Comparison of ENCODE assay signal across 14 mouse cellular contexts in genomic region chr17:84875031-84875430, GRCm38 (mm10).
DNase-seq lines count a peak whose midpoint lies in the region; TF ChIP-seq lines count a peak whose summit lies in the region.
"Had no signal": no experiment of that assay in that cellular context is flagged by ENCODE, and none has a peak within 500 bp of the region (broad histone marks: within the 10 kb centered on the region; RNA-seq: fewer than 3 reads in every experiment).

No protein-coding gene starts in this region.

- H3K27me3 ChIP-seq in kidney, adult 2 months (replicated peaks; ENCODE audit: control insufficient read depth, insufficient read depth, low read length) = no peaks in the 10 kb centered on the region
- H3K27me3 ChIP-seq in thymus, adult 2 months (ENCODE audit: control insufficient read depth, insufficient read depth, low read length) = no peaks in the 10 kb centered on the region
- H3K27me3 ChIP-seq in heart, adult 2 months (ENCODE audit: control insufficient read depth, insufficient read depth, low read length) = no peaks in the 10 kb centered on the region
- H3K27me3 ChIP-seq: heart, embryonic 13.5 days had no signal

- H3K9ac ChIP-seq in heart, adult 2 months (ENCODE audit: low read depth, low read length) = no peak overlapping the region
- H3K9ac ChIP-seq: heart, embryonic 13.5 days had no signal

- no peak for TF ChIP-seq POLR2A in kidney, adult 2 months (IDR thresholded peaks at IDR 0.05; ENCODE audit: low read depth, low read length)
- no peak for TF ChIP-seq POLR2A in thymus, adult 2 months (IDR thresholded peaks at IDR 0.05; ENCODE audit: control insufficient read depth, extremely low read depth, insufficient read depth, low read length, poor library complexity)
- no peak for TF ChIP-seq POLR2A in heart, adult 2 months (IDR thresholded peaks at IDR 0.05; ENCODE audit: insufficient read depth, low read depth, low read length)

- peaks cover 30% of the 10 kb centered on the region for H3K4me1 ChIP-seq in kidney, adult 2 months (ENCODE audit: control insufficient read depth, insufficient read depth, low read length)
- H3K4me1 ChIP-seq in thymus, adult 2 months (replicated peaks; ENCODE audit: control insufficient read depth, insufficient read depth, low read length) = 0 out of 2 replicates have a peak, but pooled peaks cover 2% of the 10 kb centered on the region
- no peaks in the 10 kb centered on the region; the same call in 1 of the 2 replicates for H3K4me1 ChIP-seq in heart, adult 2 months (ENCODE audit: control insufficient read depth, insufficient read depth, low read length)
- H3K4me1 ChIP-seq: heart, embryonic 13.5 days had no signal

- peak overlapping the region; percentile 82 for H3K27ac ChIP-seq in kidney, adult 2 months (ENCODE audit: insufficient read depth, low read depth, low read length)
- no peak overlapping the region for H3K27ac ChIP-seq in thymus, adult 2 months (ENCODE audit: control insufficient read depth, insufficient read depth, low read length)
- H3K27ac ChIP-seq in heart, adult 2 months = no peak overlapping the region
- H3K27ac ChIP-seq: heart, embryonic 13.5 days had no signal

- DNase-seq in MN1 (ENCODE audit: low spot score) = peak; percentile 46
- DNase-seq in kidney, adult 2 months = peak; percentile 82
- DNase-seq in kidney, postnatal 36 days = peak; percentile 78 to 83
- peak; percentile 31 for DNase-seq in lung, postnatal 14 days
- no peak for DNase-seq in thymus, adult 2 months
- no peak for DNase-seq in spleen, postnatal 4 days (ENCODE audit: low spot score in 2 of 2)
- DNase-seq in retina, postnatal 1 day = no peak
- no peak for DNase-seq in heart, adult 2 months
- DNase-seq: gastrocnemius, postnatal 25 days; liver; midbrain, embryonic 14.5 days; right cerebral cortex, postnatal 4 days; thymus, postnatal 36 days had no signal

- TF ChIP-seq EP300 in heart, adult 2 months (IDR thresholded peaks at IDR 0.05; ENCODE audit: insufficient read depth, low read depth, low read length) = no peak

- H3K36me3 ChIP-seq in kidney, adult 2 months (ENCODE audit: control insufficient read depth, insufficient read depth, low read length) = no peaks in the 10 kb centered on the region
- H3K36me3 ChIP-seq in thymus, adult 2 months (ENCODE audit: control insufficient read depth, insufficient read depth, low read length) = no peaks in the 10 kb centered on the region
- H3K36me3 ChIP-seq in heart, adult 2 months (ENCODE audit: control insufficient read depth, insufficient read depth, low read length) = 0 out of 2 replicates have a peak, but pooled peaks cover 3% of the 10 kb centered on the region
- H3K36me3 ChIP-seq: heart, embryonic 13.5 days had no signal

- 45% methylated on average over 6 of the region's 6 CpGs for WGBS in kidney, adult 2 months
- WGBS in thymus, adult 2 months = 79% methylated on average over 6 of the region's 6 CpGs
- WGBS in heart, adult 2 months = 78% methylated on average over 6 of the region's 6 CpGs

- intact Hi-C loops in heart, adult 2 months (cut with DNase I) = loop anchor here (5.0 kb wide), 3 partner anchors 82 to 217 kb away; partner anchors contain the start of genes Camkmt, Ppm1b and Prepl

- H3K79me2 ChIP-seq in heart, adult 2 months (replicated peaks; ENCODE audit: control insufficient read depth, insufficient read depth, low read length) = no peaks in the 10 kb centered on the region

- no peak for TF ChIP-seq CTCF in kidney, adult 2 months (conservative IDR thresholded peaks at IDR 0.05; ENCODE audit: insufficient read depth, insufficient read length, low read depth, low read length)
- TF ChIP-seq CTCF in thymus, adult 2 months (IDR thresholded peaks at IDR 0.05; ENCODE audit: borderline replicate concordance, control insufficient read depth, extremely low read depth, insufficient read depth, low read length, poor library complexity) = no peak
- no peak for TF ChIP-seq CTCF in heart, adult 2 months (IDR thresholded peaks at IDR 0.05)

- H3K4me3 ChIP-seq in kidney, adult 2 months (ENCODE audit: insufficient read depth, low read depth, low read length) = no peak overlapping the region
- H3K4me3 ChIP-seq in thymus, adult 2 months (ENCODE audit: control insufficient read depth, insufficient read depth, low read length) = no peak overlapping the region
- no peak overlapping the region for H3K4me3 ChIP-seq in heart, adult 2 months
- H3K4me3 ChIP-seq: heart, embryonic 13.5 days had no signal

Comparison
In these comparisons a context has a peak if more than half of its experiments do, and no peak if none do; other contexts are left out.
1. DNase-seq: peak in MN1 (single experiment), kidney, adult 2 months (single experiment), kidney, postnatal 36 days (2 of 2) and lung, postnatal 14 days (single experiment); none in thymus, adult 2 months (single experiment), spleen, postnatal 4 days (0 of 2), retina, postnatal 1 day (single experiment) and heart, adult 2 months (0 of 2).